Mouse (Mus musculus): ENCODE measurements around the gene Tubd1.

- TF ChIP-seq POLR2A (IDR thresholded peaks at IDR 0.05; ENCODE audit: borderline replicate concordance, low read depth, low read length) = no peak
- TF ChIP-seq CTCF (IDR thresholded peaks at IDR 0.05; ENCODE audit: low read depth, low read length) = no peak
Observed at GRCm38 (mm10) chr11:86507334-86507733, 37.5 kb upstream of the Tubd1 start.

Measured in bone marrow macrophage, adult 2 months (primary cell).